Mouse (Mus musculus) inflammation-experienced regulatory T-cells, adult 6 months (primary cell): ENCODE measurements around the gene Usf3. TPM values are rescaled to one million over a fixed set of nuclear protein-coding genes. Genes with fewer than 3 reads are reported as not detected.

ENCODE experiments used
- ATAC-seq: one replicate; pipeline ENCODE4 v1.8.0; 2017
- polyA plus RNA-seq, 3 experiments: library from polyadenylated mRNA; unstranded; fragments of 100-300 nt; shearing (Covaris generic); gene quantifications; one replicate each; pipeline ENCODE4 v1.2.1; 2017

The Usf3 gene
- 1 to 10 TPM; 3.2 to 6.5 (median 5.5) TPM for polyA plus RNA-seq

GRCm38 (mm10) chr16:44173155-44173941, at the start of gene Usf3:
TSS of gene Usf3 (plus strand) at chr16:44173246.
- ATAC-seq: peak; percentile 8

- no peak for ATAC-seq
Observed at GRCm38 (mm10) chr16:44123786-44124185, 49.3 kb upstream of the Usf3 start.

DNA sequence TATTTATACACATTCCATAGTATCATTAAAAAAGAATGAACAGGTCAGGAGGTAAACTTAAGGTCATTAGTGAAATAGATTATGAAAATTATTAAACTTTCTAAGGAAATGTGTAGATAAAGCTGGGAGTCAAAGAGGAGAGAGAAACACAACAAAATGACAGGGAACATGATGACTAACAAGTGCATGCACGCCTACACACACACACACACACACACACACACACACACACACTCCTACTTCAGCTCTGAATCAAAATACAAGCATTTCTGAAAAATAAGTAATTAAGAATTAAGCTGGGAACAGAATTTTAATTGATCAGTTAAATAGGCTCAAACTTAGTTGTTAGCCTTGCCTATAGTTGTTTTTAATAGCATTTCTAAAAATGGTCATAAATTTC, 48.3 kb upstream of the Usf3 start:
- ATAC-seq: no peak

- ATAC-seq: no peak
Observed at GRCm38 (mm10) chr16:44125436-44125835, 47.6 kb upstream of the Usf3 start.

- ATAC-seq: no peak
Observed at GRCm38 (mm10) chr16:44126437-44126836, 46.6 kb upstream of the Usf3 start.

- no peak for ATAC-seq
Observed at GRCm38 (mm10) chr16:44132300-44132699, 40.7 kb upstream of the Usf3 start.

DNA sequence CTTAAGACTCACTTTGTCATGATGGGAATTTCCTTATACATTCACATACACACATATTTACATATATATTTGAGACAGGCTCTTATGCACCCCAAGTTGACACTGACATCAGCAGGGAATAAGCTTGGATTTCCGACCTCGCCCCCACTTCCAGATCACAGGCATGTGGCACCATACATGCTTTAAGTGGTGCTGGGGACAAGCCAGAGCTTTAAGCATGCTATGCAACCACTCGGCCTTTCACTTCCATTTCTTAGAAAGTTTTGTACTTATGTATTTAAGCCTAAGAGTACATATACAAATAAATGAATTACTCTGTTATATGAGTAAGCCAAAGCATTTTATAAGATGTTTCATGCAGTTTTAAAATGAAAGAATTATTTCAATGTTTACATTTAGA, 39.9 kb upstream of the Usf3 start:
- no peak for ATAC-seq

DNA sequence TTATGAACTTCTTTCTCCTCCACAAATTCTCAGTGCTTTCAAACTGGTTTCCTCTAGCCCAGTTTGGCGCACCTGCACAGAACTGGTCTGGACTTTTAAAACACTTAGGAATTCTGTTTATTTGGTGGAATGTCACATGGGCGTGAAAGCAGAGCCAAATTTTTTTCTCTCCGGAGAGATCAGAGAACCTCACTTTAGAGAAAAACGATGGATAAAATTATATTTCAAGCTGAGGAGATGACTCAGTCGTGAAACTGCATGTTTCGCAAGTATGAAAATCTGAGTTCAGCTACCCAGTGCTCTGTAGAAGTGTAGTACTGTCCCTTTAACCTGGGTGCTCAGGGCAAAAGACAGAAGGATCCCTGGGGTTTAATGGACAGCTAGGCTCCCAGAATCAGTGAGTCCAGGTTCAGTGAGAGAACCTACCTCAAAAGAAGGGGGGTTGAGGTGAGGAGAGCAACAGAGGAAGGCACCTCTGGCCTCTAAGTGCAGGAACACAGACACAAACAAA, 36.5 kb upstream of the Usf3 start:
- no peak for ATAC-seq

- ATAC-seq: no peak
Observed at GRCm38 (mm10) chr16:44138377-44138978, 34.6 kb upstream of the Usf3 start.

GRCm38 (mm10) chr16:44138979-44139535, 34.0 kb upstream of the Usf3 start:
- peak; percentile 83 for ATAC-seq

DNA sequence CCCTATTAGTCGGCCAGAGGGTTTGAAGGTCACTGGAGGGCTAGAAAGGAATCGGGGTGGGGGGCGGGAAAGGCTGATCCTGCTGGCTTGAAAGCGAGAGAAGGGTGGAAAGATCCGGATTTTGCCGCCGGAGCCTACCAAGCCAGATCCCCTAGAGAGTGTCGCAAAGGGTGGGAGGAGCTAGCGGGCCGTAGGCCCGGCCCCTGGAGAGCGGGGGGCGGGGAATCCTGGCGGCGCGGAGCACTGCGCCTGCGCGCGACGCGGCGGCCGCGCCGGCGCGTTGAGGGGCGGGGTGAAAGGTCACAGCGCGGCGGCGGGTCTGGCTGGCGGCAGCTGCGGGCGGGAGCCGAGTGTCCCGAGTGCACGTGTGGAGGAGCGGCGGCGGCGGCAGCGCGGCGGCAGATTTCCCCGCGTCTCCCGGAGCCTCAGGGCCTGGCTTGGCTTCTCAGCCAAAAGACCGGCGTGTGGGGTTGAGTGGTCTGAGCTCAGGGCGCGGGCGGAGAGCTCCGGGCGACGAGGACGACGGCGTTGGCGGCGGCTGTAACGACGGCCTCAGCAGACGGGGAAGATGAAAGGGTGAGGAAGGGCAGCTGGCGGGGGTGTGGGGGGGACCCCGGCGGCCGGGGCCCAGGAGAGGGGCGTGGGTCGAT, 33.4 kb upstream of the Usf3 start, which contains the start of the genes Atp6v1a and Naa50:
Atp6v1a (minus strand) TSS at position 170 of the 650 bp plus-strand sequence.
Naa50 (plus strand) TSS at position 295 of the 650 bp plus-strand sequence.
- ATAC-seq: peak; percentile 59

DNA sequence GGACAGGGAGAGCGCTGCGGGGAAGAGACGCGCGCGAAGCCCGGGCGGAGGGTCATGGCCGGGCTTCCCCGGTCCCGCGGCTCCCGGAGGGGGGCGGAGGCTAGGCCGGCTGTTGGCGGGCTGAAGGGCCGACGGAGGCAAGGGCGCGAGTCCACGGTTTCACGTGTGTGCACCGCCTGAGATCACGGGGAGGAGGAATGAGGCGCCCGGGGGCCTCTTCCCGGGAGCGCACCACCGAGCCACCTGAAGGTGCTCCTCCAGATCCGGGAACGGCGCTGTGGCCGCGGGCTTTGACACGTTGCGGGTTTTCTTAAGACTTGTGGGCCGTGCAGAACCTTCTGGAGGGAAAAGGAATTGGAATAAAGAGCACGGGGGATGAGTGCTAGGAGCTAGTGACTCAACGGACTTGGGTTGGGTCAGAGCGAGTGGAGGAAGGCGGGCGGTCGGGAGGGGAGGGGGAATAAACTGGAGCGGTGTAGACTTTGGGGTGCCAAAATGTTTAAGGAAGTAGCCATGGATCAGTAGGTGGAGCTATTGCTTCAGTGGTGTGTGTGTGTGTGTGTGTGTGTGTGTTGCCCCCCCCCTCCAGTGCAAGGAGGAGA, 32.8 kb upstream of the Usf3 start:
- ATAC-seq: peak; percentile 19

GRCm38 (mm10) chr16:44141483-44141882, 31.6 kb upstream of the Usf3 start:
- no peak for ATAC-seq

GRCm38 (mm10) chr16:44149002-44149767, 23.9 kb upstream of the Usf3 start:
- ATAC-seq: peak; percentile 61

GRCm38 (mm10) chr16:44154497-44155057, 18.5 kb upstream of the Usf3 start:
- ATAC-seq: no peak

DNA sequence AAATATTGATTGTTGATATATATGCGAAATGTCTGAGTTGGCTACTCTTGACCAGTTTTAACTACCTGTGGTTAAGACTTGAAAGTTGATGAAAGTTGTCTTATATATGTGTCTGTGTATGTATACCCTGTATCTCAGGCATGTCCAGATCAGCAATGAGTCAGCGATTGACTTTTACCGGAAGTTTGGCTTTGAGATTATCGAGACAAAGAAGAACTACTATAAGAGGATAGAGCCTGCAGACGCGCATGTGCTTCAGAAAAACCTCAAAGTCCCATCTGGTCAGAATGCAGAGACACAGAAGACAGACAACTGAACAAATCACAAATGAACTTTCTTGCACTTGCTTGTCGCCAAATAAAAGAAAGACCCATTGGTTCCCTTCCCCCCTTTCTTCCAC, 13.7 kb upstream of the Usf3 start:
- ATAC-seq: no peak

DNA sequence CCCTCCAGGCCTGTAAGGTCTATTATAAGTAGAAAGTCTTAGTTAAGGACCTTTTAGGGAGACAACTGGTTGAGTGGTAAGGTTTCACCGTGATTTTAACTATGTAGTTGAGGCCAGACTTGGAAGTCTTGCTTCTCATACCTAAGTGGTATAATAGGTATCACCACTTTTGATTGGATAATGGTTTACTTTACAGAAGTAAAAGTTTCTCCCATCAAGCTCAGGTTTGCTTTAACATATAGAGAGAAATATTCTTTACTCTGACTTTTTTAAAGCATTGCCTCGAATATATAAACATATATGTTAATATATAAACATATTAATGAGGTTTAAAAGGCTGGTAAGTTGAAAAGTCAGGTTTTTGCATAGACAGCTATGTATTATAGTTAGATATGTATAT, 9.2 kb upstream of the Usf3 start:
- ATAC-seq: no peak

- ATAC-seq: no peak
Observed at GRCm38 (mm10) chr16:44165182-44165581, 7.9 kb upstream of the Usf3 start.

- ATAC-seq: no peak
Observed at GRCm38 (mm10) chr16:44168990-44169389, 4.1 kb upstream of the Usf3 start.

DNA sequence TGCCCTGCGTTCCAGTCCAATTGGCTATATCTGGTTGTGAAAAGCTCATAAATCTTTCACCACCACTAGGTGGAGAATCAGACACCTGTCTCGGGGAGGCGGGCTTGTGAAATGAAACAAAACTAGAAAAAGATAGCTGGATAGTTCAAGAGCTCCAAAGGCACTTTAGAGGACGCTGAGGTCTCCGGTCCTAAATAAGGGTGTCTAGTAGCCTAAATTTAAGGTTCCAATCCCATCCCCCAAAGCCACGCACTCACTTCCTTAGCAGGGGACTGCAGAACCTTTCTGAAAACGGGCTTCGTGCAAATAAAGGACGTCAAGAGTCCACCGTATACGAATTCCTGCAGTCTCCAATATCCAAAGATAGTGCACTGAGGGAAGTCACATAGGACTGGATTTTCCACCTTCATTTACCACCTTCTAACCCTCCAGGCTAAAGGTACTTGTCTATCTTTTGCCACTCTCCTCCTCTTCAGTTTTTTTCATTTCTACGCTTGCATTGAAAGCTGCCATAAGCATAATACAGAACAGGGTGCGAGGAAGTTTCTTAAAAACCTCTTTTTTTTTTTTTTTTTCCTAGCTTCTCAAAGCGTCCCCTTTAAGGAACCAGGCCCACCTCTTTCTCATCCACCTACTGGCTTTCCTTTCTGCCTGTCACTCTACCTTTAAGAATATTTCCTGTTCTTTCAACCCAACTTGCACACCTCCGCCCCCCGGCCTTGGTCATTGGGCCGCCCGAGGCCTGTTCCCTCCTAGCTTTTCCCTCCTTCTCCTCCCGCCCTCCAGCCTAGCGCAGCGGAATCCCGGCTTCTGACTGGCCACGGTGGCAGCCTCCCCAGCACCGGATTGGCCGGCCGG, 520 bp upstream of the Usf3 start:
- ATAC-seq: peak; percentile 97
